Comparison of ENCODE assay signal across 8 mouse cellular contexts in genomic region chr11:70410297-70410643, GRCm38 (mm10). TPM values are rescaled to one million over a fixed set of nuclear protein-coding genes. Genes with fewer than 3 reads are reported as not detected.
DNase-seq lines count a peak whose midpoint lies in the region; ATAC-seq and TF ChIP-seq lines count a peak whose summit lies in the region.

No protein-coding gene starts in this region.

- no peaks in the 10 kb centered on the region for H3K9me3 ChIP-seq in forebrain, embryonic 11.5 days (ENCODE audit: control insufficient read depth, low read length)
- H3K9me3 ChIP-seq in liver, embryonic 11.5 days (ENCODE audit: control insufficient read depth, low read length), result no peaks in the 10 kb centered on the region
- H3K9me3 ChIP-seq in stomach, embryonic 15.5 days, result no peaks in the 10 kb centered on the region

- TF ChIP-seq CTCF in spleen, adult 2 months (IDR thresholded peaks at IDR 0.05; ENCODE audit: extremely low read depth, insufficient read depth, insufficient read length, insufficient replicate concordance), result no peak

- no peak overlapping the region for H3K27ac ChIP-seq in spleen, adult 2 months (ENCODE audit: insufficient read depth, low read length)
- no peak overlapping the region for H3K27ac ChIP-seq in forebrain, embryonic 11.5 days (ENCODE audit: low read depth, low read length)
- H3K27ac ChIP-seq in liver, embryonic 11.5 days (ENCODE audit: low read depth, low read length), result peak overlapping the region; percentile 69
- peak overlapping the region; percentile 65; the same call in 1 of the 2 replicates for H3K27ac ChIP-seq in stomach, embryonic 15.5 days

- peak overlapping the region; percentile 95 for H3K9ac ChIP-seq in forebrain, embryonic 11.5 days (ENCODE audit: low read length)
- H3K9ac ChIP-seq in liver, embryonic 11.5 days (ENCODE audit: low read depth, low read length), result peak overlapping the region; percentile 97
- H3K9ac ChIP-seq in stomach, embryonic 15.5 days, result no peak overlapping the region

- peak overlapping the region; percentile 100 for H3K4me3 ChIP-seq in spleen, adult 2 months (ENCODE audit: extremely low read depth, insufficient read depth, insufficient read length)
- peak overlapping the region; percentile 89 for H3K4me3 ChIP-seq in forebrain, embryonic 11.5 days (ENCODE audit: low read depth, low read length)
- peak overlapping the region; percentile 96 for H3K4me3 ChIP-seq in liver, embryonic 11.5 days (ENCODE audit: low read depth, low read length)
- H3K4me3 ChIP-seq in stomach, embryonic 15.5 days (replicated peaks), result peak overlapping the region; percentile 76

- DNase-seq in spleen, adult 2 months (ENCODE audit: low read depth in 1 of 2, low spot score in 2 of 2), result no peak
- DNase-seq in spleen, postnatal 14 days (ENCODE audit: low spot score in 2 of 2), result no peak
- no peak for DNase-seq in forebrain, embryonic 11.5 days (ENCODE audit: low spot score)
- no peak for DNase-seq in liver, embryonic 11.5 days (ENCODE audit: low spot score)
- no peak for DNase-seq in urinary bladder, postnatal 10 days (ENCODE audit: low spot score)
- no peak for DNase-seq in thymus, postnatal 10 days (ENCODE audit: low spot score in 2 of 2)

- TF ChIP-seq POLR2A in spleen, adult 2 months (IDR thresholded peaks at IDR 0.05; ENCODE audit: low read depth, low read length), result no peak

- H3K36me3 ChIP-seq in spleen, adult 2 months (ENCODE audit: control insufficient read depth, insufficient read depth, low read length), result no peaks in the 10 kb centered on the region; the same call in 1 of the 2 replicates
- H3K36me3 ChIP-seq in forebrain, embryonic 11.5 days (ENCODE audit: control insufficient read depth, insufficient read depth, low read length), result peaks cover 2% of the 10 kb centered on the region; the same call in 1 of the 2 replicates
- H3K36me3 ChIP-seq in liver, embryonic 11.5 days (ENCODE audit: control insufficient read depth, insufficient read depth, low read length), result peaks cover 3% of the 10 kb centered on the region; the same call in 1 of the 2 replicates
- H3K36me3 ChIP-seq in stomach, embryonic 15.5 days, result 0 out of 2 replicates have a peak, but pooled peaks cover 4% of the 10 kb centered on the region

- no peak for ATAC-seq in forebrain, embryonic 11.5 days (replicated peaks; ENCODE audit: low FRiP score)
- ATAC-seq in liver, embryonic 11.5 days (replicated peaks; ENCODE audit: low FRiP score), result peak; percentile 39; the same call in 1 of the 2 replicates
- ATAC-seq in stomach, embryonic 15.5 days (ENCODE audit: insufficient read depth, low FRiP score, low read depth), result 0 out of 2 replicates have a peak, but pooled peaks have one; percentile 2
- ATAC-seq in frontal cortex, adult (ENCODE audit: low TSS enrichment), result no peak

- peaks cover 3% of the 10 kb centered on the region for H3K4me1 ChIP-seq in spleen, adult 2 months (ENCODE audit: control insufficient read depth, insufficient read depth, insufficient read length)
- no peaks in the 10 kb centered on the region; the same call in none of the 2 replicates for H3K4me1 ChIP-seq in forebrain, embryonic 11.5 days (replicated peaks; ENCODE audit: control insufficient read depth, insufficient read depth, low read length)
- H3K4me1 ChIP-seq in liver, embryonic 11.5 days (replicated peaks; ENCODE audit: control insufficient read depth, insufficient read depth, low read length), result peaks cover 19% of the 10 kb centered on the region
- H3K4me1 ChIP-seq in stomach, embryonic 15.5 days, result peaks cover 20% of the 10 kb centered on the region

- peak overlapping the region; percentile 78 for H3K4me2 ChIP-seq in forebrain, embryonic 11.5 days (ENCODE audit: low read depth, low read length, severe bottlenecking)
- H3K4me2 ChIP-seq in liver, embryonic 11.5 days, result peak overlapping the region; percentile 80
- peak overlapping the region; percentile 83 for H3K4me2 ChIP-seq in stomach, embryonic 15.5 days

- WGBS in spleen, adult 2 months, result 48% methylated on average over 6 of the region's 6 CpGs
- 61% methylated on average over 6 of the region's 6 CpGs for WGBS in forebrain, embryonic 11.5 days
- 53% methylated on average over 6 of the region's 6 CpGs for WGBS in liver, embryonic 11.5 days
- 59% methylated on average over 6 of the region's 6 CpGs for WGBS in stomach, embryonic 15.5 days

- no peaks in the 10 kb centered on the region for H3K27me3 ChIP-seq in spleen, adult 2 months (ENCODE audit: control insufficient read depth, insufficient read depth, low read length)
- no peaks in the 10 kb centered on the region for H3K27me3 ChIP-seq in forebrain, embryonic 11.5 days (ENCODE audit: control insufficient read depth, insufficient read depth, low read length)
- H3K27me3 ChIP-seq in liver, embryonic 11.5 days (replicated peaks; ENCODE audit: control insufficient read depth, insufficient read depth, low read length), result no peaks in the 10 kb centered on the region; the same call in 1 of the 2 replicates
- H3K27me3 ChIP-seq in stomach, embryonic 15.5 days (replicated peaks), result no peaks in the 10 kb centered on the region

RNA-seq across cellular contexts. Expression of gene Pelp1, which starts 0.4 kb away (rescaled TPM):
- 15.5 and 17.9 TPM in 2 replicates for polyA plus RNA-seq in spleen, adult 2 months (2012; rRNA removed)
- polyA plus RNA-seq in forebrain, embryonic 11.5 days (2014; fragmentation: Nextera tagmentation; extraction: Ambion mirVana), result 51.0 and 52.2 TPM in 2 replicates
- 48.5 and 51.2 TPM in 2 replicates for polyA plus RNA-seq in liver, embryonic 11.5 days (2014; fragmentation: Nextera tagmentation; extraction: Ambion mirVana)
- 31.5 and 33.8 TPM in 2 replicates for polyA plus RNA-seq in stomach, embryonic 15.5 days (2015; fragmentation: Nextera tagmentation; extraction: Ambion mirVana)

RNA-seq across cellular contexts. Expression of gene Arrb2, which starts 22.2 kb away (rescaled TPM):
- 145 TPM in 2 replicates for polyA plus RNA-seq in spleen, adult 2 months (2012; rRNA removed)
- polyA plus RNA-seq in forebrain, embryonic 11.5 days (2014; fragmentation: Nextera tagmentation; extraction: Ambion mirVana), result 44.0 and 47.9 TPM in 2 replicates
- 31.5 and 35.9 TPM in 2 replicates for polyA plus RNA-seq in liver, embryonic 11.5 days (2014; fragmentation: Nextera tagmentation; extraction: Ambion mirVana)
- 15.0 and 19.4 TPM in 2 replicates for polyA plus RNA-seq in stomach, embryonic 15.5 days (2015; fragmentation: Nextera tagmentation; extraction: Ambion mirVana)

RNA-seq across cellular contexts. Expression of gene Med11, which starts 41.4 kb away (rescaled TPM):
- 24.6 and 29.2 TPM in 2 replicates for polyA plus RNA-seq in spleen, adult 2 months (2012; rRNA removed)
- polyA plus RNA-seq in forebrain, embryonic 11.5 days (2014; fragmentation: Nextera tagmentation; extraction: Ambion mirVana), result 40.9 and 46.0 TPM in 2 replicates
- 33.8 and 36.2 TPM in 2 replicates for polyA plus RNA-seq in liver, embryonic 11.5 days (2014; fragmentation: Nextera tagmentation; extraction: Ambion mirVana)
- polyA plus RNA-seq in stomach, embryonic 15.5 days (2015; fragmentation: Nextera tagmentation; extraction: Ambion mirVana), result 36.1 and 40.6 TPM in 2 replicates

RNA-seq across cellular contexts. Expression of gene Zmynd15, which starts 49.0 kb away (rescaled TPM):
- 10.5 and 10.6 TPM in 2 replicates for polyA plus RNA-seq in spleen, adult 2 months (2012; rRNA removed)
- 0.21 and 0.27 TPM in 2 replicates for polyA plus RNA-seq in forebrain, embryonic 11.5 days (2014; fragmentation: Nextera tagmentation; extraction: Ambion mirVana)
- polyA plus RNA-seq in liver, embryonic 11.5 days (2014; fragmentation: Nextera tagmentation; extraction: Ambion mirVana), result 0.19 and 0.58 TPM in 2 replicates
- 0.73 and 0.75 TPM in 2 replicates for polyA plus RNA-seq in stomach, embryonic 15.5 days (2015; fragmentation: Nextera tagmentation; extraction: Ambion mirVana)

RNA-seq across cellular contexts. Expression of gene Cxcl16, which starts 49.5 kb away (rescaled TPM):
- 28.8 TPM in 2 replicates for polyA plus RNA-seq in spleen, adult 2 months (2012; rRNA removed)
- polyA plus RNA-seq in forebrain, embryonic 11.5 days (2014; fragmentation: Nextera tagmentation; extraction: Ambion mirVana), result 0.81 and 1.1 TPM in 2 replicates
- 0.91 and 1.6 TPM in 2 replicates for polyA plus RNA-seq in liver, embryonic 11.5 days (2014; fragmentation: Nextera tagmentation; extraction: Ambion mirVana)
- 7.3 and 8.8 TPM in 2 replicates for polyA plus RNA-seq in stomach, embryonic 15.5 days (2015; fragmentation: Nextera tagmentation; extraction: Ambion mirVana)

Comparison
In these comparisons a context has a peak if more than half of its experiments do, and no peak if none do; other contexts are left out.
1. H3K27ac ChIP-seq: peak in liver, embryonic 11.5 days (single experiment) and stomach, embryonic 15.5 days (single experiment); none in spleen, adult 2 months (single experiment) and forebrain, embryonic 11.5 days (single experiment).
2. ATAC-seq: peak in liver, embryonic 11.5 days (single experiment) and stomach, embryonic 15.5 days (single experiment); none in forebrain, embryonic 11.5 days (single experiment) and frontal cortex, adult (single experiment).
3. Peak in every context shown above with its lines, with median percentiles within 50 percentile points of each other: H3K4me3 ChIP-seq and H3K4me2 ChIP-seq.